ENCODE assay signal across 15 mouse cellular contexts in the genomic region with DNA sequence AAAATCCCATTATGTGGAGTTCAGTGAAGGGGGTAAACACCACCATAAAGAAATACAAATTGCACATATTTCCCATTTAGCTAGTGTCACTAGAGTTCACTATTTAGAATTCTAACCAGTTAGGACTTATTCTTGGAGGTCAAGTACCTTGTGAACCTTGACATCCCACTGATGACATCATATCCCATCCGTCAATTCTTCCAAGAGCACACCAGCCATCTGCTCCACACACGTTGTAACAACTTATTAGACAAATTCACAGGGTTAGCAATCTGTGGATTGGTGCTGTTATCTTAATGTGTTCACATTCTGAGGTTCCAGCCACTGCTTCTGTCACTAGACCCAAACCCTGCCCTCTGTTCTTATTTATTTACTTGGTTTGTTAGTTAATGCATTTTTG.
"Had no signal": no experiment of that assay in that cellular context is flagged by ENCODE, and none has a peak within 500 bp of the region (broad histone marks: within the 10 kb centered on the region; RNA-seq: fewer than 3 reads in every experiment).

No protein-coding gene starts in this region.

- H3K27ac ChIP-seq: kidney, embryonic 15.5 days; limb, embryonic 15.5 days; liver, embryonic 13.5 days; lung, embryonic 15.5 days; stomach, embryonic 15.5 days had no signal

- H3K4me1 ChIP-seq: kidney, embryonic 15.5 days; limb, embryonic 15.5 days; liver, embryonic 13.5 days; lung, embryonic 15.5 days; stomach, embryonic 15.5 days had no signal

- H3K9ac ChIP-seq: kidney, embryonic 15.5 days; limb, embryonic 15.5 days; liver, embryonic 13.5 days; liver, postnatal 0 days; lung, embryonic 15.5 days; stomach, embryonic 15.5 days had no signal

- H3K36me3 ChIP-seq: kidney, embryonic 15.5 days; limb, embryonic 15.5 days; liver, embryonic 13.5 days; lung, embryonic 15.5 days; stomach, embryonic 15.5 days had no signal

- H3K9me3 ChIP-seq: kidney, embryonic 15.5 days; limb, embryonic 15.5 days; liver, embryonic 13.5 days; lung, embryonic 15.5 days; stomach, embryonic 15.5 days had no signal

- DNase-seq: kidney, adult 2 months; kidney, postnatal 36 days; layer of hippocampus, adult 9-11 months; layer of hippocampus, postnatal 36 days; liver, embryonic 13.5 days; liver, postnatal 0 days; lung, postnatal 14 days; midbrain, embryonic 14.5 days; right cerebral cortex, postnatal 14 days; thymus, adult 2 months; thymus, postnatal 25 days had no signal

- H3K4me2 ChIP-seq: kidney, embryonic 15.5 days; limb, embryonic 15.5 days; liver, embryonic 13.5 days; lung, embryonic 15.5 days; stomach, embryonic 15.5 days had no signal

- ATAC-seq: liver, postnatal 0 days had no signal

- H3K27me3 ChIP-seq: kidney, embryonic 15.5 days; limb, embryonic 15.5 days; liver, embryonic 13.5 days; lung, embryonic 15.5 days; stomach, embryonic 15.5 days had no signal

- H3K4me3 ChIP-seq: kidney, embryonic 15.5 days; limb, embryonic 15.5 days; liver, embryonic 13.5 days; lung, embryonic 15.5 days; stomach, embryonic 15.5 days had no signal
